Mouse (Mus musculus): ENCODE results near the gene Sez6.

Sez6 gene

DNA sequence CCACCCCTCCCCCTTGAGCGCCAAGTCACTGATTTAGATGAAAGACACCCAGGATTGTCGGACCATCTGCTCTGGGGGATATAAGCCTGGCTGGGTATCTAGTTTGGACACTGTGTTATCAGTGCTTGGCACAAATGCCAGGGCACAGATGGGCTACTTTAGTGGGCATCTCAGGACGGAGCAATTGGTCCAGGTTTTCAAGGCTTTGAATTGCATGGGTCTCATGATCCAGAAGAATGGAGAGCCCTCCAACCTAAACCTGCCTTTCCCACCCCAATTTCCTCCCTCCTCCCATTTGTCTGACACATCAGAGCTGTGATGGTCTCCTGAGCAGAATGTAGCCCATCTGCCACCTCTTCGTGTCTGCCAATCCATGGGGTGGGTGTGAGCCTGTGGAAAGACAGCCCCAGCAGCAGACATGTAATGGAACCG lies 20.2 kb downstream of the Sez6 start:
- no peak for DNase-seq

DNA sequence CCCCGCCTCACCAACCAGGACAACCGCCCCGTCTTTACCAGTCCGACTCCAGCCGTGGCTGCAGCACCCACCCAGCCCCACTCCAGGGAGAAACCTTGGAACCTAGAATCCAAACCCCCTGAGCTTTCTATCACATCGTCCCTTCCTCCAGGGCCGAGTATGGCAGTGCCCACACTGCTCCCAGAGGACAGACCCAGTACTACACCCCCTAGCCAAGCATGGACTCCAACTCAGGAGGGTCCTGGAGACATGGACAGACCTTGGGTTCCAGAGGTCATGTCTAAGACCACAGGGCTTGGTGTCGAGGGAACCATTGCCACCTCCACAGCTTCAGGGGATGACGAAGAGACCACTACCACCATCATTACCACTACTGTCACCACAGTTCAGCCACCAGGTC lies 23.1 kb downstream of the Sez6 start:
- DNase-seq: peak; percentile 23

DNA sequence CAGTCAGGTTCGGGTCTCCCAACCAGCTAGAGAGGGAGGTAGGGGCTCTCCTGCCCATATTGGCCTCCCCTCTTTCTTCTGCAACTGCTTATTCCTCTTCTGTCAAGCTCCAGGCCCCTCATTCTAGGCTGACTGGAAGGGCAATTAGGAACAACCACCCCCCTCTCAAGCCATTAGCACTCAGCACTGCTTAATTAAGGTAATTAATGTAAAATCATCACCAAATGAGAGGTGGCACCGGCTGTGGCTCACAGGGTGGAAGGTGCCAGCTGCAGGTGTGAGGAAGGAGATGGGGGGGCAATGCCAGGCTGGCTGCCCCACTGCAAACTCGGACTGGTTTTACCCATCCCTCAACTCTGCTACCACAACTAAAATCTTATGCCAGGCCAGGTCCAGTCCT lies 25.8 kb downstream of the Sez6 start:
- no peak for DNase-seq

DNA sequence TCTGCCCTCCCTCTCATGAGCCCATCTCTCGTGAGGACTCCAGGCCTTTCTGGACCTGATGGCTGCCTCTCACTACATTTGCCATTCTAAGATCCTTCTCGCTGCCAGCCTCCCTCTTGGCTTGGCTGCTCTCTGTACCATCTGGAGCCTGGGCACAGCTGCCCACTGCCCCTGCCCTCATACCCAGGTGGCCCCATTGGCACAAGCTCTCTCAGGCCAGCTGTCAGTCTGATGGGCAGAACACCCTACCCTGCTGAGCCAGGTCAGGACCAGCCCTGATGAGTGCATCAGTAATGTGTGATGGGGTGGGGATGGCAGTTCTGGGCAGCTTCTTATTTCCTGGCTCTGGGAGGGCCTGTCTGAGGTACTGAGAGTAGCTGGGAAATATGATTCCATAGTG lies 27.7 kb downstream of the Sez6 start:
- no peak for DNase-seq

DNA sequence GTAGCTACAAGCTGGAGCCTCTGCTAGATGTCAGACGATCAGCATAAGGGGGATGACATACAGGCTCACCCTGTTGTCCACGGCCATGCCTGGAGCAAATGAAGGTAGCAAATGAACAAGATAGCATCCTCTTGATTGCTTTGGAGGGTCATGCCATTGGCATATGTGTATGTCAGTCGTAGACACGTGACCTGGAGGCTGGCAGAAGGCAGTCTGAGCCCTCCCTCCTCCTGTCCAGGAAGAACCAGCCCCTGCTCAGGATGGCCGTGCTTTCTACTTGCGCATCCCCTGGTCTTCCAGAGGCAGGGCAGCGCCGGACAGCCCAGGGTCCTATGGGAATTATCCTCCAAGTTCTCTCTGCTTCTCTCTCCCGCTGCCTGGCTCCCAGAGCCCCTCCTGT lies 28.3 kb downstream of the Sez6 start:
- no peak for DNase-seq

DNA sequence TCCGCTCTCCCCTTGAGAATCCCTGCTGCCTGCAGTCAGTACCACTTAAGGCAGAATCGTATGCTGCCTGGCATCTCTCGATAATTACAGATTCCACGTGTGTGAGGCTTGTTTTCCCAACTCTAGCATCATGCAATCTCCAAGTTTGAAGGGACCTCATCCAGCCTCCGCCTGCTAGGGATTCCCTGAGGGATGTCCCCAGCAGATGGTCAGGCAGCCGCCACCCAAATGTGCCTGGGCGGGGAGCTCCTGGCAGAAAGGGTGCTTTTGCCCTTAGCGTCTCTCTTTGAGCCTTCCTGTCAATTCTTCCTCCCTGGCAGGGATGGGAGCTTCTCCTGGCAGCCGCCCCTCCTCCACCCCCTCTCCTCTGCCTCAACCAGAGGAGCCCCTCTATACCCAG lies 29.6 kb downstream of the Sez6 start:
- DNase-seq: no peak

DNA sequence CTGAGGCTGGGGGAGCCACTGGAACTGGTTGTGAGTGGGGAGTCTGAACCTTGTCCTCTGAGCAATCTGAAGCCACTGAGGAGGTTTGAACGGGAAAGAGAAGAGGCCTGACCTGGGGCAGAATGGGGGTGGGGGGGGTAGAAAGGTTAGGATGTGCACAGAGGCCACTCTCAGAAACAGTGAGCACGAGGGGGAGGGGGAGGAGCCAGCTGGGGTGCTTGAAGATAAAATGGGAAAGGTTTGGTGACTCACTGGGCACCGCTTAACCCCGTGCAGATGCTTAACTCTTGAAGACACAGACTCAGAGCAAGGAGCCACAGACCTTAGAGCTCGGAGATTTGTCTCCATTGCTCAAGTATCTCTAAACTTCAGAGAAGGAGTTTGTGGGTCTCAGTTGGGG lies 30.3 kb downstream of the Sez6 start:
- DNase-seq: no peak

DNA sequence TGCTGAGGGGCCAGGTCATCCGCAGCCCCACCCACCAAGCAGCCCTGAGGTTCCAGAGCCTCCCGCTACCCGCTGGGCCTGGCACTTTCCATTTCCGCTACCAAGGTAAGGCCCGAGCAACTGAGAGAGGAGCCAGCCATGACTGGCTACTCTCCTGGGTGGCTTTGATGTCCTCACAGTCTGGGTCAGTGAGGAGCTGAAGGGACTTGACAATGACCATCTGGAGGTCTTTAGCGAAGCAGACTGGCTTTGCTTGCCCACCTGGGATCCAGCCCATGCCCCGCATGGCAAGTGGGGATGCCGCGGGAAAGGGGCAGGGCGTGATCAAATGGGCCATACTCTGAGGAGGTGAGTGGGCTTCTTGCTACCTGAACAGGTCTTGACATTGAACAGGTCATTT lies 32.3 kb downstream of the Sez6 start:
- DNase-seq: no peak

DNA sequence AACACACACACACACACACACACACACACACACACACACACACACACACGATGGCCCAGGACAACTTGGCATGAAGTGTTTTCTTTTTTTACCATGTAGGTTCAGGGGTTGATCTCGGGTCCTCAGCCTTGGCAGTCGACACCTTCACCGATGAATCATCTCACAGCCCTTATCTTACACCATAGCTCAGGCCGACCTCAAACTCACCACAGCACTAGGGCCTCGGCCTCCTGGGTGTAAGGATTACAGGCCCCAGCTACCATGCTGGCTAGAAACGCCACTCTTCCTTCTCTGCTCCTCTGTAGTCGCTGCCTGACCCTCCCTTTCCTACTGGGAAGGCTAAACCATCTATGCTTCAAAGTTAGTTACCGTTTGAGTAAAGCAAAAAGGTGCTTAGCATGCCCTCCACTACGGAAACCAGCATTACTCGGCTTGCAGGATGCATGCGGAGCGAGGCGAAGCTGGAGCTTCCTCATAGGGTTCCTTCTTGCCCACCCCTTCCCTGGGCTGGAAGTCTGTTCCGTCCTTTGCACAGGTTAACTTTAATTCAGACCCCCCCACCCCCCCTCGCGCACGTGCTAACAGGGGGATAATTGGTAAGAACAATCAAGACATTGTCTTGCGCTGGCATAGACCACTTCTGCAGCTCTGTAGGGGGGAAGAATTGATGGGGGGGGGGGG lies 34.0 kb downstream of the Sez6 start:
- no peak for DNase-seq

DNA sequence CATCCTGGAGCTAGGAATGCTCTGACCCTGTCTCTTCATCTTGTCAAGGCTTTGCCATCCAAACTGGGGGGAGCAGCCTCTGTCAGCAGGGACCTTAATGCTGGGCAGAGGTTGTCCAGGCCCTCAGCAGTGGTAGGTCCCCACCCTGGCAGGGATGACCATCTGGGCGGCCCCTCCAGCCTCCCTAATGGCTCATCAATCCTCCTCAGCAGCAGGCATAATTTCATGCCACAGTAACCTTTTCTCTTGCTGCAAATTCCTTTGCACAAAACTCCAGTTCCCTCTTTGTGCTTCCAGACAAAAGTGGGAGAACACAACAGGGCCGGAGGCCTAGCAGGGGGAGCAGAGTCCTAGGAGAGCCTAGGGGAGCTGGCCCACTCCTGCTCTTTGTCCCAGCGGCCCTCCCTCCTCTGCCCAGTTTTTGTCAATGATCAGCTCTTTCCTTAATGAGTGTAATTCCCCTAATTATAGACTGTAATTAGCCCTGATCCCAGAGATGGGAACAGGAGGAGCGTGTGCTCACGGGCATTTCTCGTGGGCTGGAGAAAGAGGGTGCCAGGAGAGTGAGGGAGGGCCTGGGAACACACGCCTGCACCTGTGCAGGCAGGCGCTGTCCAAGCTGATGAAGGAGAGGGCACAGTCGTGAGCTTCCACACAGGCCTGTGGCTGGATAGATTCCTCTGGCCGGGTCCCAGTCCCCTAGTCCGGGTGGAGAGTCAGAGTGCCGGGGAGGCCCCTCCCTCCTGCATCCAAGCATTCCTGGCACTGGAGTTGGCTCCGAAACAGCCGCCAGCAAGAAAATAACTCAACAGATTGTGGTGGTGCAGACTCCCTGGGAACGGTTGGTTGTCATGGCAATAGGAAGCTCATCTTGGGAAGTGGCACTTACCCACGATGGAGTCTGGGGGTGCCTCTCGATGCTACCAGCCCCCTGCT lies 34.8 kb downstream of the Sez6 start:
- DNase-seq: no peak

DNA sequence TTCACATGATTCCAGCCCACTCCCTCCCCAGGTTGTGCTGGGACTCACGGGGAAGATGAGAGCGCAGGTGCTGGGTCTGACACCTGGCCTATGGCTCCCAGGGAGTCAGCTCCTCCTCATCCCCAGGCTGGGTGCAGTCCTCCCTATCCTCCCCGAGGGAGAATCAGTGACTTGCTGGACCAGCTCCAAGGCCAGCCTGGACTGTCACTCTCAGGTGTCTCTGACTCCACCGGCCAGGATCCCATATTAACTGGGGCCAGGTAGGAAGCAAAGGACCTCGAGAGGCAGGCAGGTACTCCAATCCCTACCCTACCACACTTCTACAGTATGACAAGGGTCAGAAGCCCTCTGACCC lies 35.4 kb downstream of the Sez6 start:
- no peak for DNase-seq

DNA sequence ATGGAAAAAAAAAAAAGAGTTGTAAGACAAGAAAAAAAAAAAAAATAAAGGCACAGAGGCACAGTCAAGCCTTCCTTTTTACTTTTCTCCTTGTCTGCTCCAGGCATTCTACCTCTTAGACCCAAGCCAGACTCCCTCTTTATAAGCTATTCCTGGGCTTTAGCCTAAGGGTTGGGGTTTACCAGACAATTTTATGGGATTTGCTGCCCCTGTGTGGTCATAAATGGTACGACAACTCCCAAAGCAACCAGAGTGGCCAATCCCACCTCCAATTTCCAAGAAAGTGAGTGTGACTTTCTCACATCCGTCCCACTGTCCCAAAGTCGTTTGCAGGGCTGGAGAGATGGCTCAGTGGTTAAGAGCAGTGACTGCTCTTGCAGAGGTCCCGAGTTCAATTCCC lies 36.5 kb downstream of the Sez6 start:
- DNase-seq: peak; percentile 63

DNA sequence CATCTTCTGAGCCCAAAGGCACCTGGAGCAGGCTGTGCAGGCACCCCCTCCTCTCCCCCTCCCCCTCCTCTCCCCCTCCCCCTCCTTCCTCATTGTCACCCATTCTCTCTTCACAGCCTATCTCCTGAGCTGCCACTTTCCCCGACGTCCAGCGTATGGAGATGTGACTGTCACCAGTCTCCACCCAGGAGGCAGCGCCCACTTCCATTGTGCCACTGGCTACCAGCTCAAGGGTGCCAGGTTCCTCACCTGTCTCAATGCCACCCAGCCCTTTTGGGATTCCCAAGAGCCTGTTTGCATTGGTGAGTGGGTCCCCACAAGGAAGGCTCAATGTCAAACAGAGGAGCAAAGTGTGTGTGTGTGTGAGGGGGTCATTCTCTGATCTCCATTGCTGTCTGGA lies 38.2 kb downstream of the Sez6 start:
- DNase-seq: no peak

DNA sequence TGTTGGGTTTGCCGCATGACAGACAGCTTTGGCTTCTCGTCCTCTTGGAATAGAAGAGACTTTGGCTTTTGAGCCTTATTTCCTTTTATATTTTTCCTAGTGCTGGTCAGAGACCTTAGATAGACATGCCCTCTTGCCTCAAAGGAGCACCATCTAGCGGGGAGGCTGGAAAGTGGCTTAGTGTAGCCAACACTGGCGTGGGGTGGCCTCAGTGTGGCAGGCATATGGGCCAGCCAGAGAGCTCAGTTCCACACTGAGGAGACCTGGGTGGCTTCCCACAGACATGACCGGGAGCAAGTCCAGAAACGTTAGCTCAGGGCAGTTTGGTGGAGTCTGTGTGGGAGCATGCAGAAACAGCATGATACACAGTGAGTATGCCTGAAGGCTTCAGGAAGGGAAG lies 40.1 kb downstream of the Sez6 start:
- no peak for DNase-seq

DNA sequence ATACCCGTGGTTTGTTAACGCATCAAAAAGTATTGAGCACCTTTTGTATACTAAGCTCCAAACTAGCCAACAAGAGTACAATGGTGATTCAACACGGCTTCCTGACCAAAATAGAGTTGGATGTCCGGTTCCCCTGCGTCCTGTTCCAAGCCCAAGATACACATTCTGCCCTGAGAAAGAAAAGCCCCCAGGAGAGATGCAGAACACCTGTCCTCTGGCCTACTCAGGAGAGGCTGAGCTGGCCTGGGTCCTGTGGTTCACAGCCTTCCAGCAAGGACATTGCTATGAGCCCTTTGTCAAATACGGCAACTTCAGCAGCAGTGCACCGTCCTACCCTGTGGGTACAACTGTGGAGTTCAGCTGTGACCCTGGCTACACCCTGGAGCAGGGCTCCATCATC lies 42.9 kb downstream of the Sez6 start:
- no peak for DNase-seq

DNA sequence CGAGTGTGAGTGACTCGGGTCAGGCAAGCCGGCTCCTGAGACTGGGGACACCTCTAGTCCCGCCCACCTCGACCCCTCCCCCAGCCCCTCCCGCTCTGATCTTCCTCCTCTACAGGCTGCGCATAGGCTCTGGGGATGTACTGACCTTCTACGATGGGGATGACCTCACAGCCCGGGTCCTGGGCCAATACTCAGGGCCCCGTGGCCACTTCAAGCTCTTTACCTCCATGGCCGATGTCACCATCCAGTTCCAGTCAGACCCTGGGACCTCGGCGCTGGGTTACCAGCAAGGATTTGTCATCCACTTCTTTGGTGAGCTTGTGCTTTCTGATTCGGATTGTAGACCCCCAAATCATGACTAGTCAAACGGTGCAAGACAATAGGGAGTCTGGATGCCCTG lies 43.7 kb downstream of the Sez6 start:
- no peak for DNase-seq

DNA sequence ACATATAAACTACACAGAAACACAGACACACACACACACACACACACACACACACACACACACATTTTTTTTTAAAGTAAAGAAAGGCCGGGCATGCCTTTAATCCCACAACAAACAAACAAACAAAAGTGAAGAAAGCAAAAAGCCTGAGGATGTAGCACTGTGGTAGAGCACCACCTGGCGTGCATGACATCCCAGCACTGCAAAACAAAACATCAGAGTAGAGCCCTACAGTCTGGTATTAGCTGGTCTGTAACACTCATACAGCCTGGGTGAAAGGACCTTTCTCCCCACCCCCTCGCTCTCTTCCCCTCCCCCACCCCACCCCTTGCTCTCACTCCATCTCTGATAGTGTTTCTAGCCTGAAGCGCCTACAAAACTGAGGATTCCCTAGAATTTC lies 45.3 kb downstream of the Sez6 start:
- DNase-seq: no peak

DNA sequence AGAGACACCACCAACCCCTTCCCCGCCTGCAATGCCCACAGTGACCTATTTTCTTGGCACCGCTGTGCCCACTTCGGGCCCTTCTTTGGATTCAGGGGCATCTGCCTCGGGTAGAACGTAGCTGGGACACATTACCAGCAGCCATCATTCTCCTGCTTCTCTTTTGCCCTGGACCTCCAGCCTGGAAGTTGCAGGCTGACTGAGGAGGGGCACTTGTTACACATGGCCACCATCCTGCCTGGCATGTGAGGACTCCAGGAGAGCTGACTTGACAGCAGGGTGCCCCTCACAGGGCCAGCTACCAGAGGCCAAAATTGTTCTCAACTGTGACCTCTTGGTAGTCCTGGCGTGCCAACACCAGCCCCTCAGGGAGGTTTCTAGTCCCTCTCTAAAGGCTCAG lies 47.6 kb downstream of the Sez6 start:
- DNase-seq: no peak

DNA sequence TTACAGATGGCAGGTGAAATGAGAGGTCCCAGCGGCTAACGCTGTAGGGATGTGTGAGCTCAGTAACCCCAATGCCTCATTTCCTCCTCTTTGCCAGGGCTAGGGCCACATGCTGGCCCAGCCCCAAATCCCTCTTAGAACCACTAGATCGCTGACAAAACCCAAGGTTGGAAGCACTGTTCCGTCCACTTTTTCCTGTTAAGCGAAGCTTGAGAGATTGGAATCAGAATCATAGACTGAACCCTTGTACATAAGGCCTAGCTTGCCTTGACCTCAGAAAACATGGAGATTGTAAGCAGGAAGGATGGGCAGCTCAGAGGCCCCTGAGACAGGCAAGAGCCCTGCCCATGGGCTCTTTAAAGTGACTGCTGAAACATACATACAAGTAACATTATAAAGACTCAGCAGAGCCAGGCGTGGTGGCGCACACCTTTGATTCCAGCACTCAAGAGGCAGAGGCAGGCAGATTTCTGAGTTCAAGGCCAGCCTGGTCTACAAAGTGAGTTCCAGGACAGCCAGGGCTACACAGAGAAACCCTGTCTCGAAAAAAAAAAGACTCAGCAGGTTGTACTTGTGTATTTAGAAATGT lies 48.7 kb downstream of the Sez6 start:
- no peak for DNase-seq

DNA sequence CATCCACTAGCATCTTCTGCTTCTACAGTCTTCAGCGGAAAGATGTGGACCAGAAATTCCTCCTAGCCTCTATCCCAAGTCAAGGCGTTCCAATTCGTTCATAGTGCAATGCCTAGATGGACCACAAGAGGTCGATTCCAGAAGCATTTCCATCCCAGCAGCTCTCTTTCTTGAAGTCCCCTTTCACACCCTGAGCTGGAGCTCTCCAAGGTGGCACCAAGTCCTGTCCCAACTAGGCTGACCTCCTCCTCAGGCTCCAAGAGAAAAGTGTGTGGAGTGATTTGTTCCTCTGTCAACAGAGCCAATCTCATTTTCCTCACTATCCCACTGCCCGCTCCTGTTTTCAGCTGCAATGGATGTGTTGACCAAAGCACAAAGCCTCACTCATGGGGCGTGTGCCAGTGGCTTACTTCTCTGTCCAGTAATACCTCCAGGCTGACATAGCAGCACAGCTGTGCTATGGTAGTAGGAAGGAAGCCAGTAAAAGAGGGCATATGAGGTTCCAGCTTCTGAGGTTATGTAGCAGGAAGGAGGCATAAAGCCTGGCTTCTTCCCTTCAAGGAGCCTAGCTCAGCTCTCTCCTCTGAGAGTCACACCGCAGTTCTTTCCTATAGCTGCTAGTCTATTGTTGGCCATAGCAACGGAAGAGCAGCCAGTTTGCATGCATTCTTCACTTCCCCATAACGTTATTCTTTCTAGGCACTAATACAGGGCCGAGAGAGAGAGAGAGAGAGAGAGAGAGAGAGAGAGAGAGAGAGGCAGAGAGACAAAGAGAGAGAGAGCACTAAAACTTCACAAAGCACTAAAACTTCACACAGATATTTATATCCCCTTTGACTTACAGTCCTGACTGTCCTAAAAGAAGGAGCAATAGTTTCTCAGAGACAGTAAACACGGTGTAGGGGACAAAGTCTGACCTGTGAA lies 49.9 kb downstream of the Sez6 start:
- peak; percentile 24 for DNase-seq

DNA sequence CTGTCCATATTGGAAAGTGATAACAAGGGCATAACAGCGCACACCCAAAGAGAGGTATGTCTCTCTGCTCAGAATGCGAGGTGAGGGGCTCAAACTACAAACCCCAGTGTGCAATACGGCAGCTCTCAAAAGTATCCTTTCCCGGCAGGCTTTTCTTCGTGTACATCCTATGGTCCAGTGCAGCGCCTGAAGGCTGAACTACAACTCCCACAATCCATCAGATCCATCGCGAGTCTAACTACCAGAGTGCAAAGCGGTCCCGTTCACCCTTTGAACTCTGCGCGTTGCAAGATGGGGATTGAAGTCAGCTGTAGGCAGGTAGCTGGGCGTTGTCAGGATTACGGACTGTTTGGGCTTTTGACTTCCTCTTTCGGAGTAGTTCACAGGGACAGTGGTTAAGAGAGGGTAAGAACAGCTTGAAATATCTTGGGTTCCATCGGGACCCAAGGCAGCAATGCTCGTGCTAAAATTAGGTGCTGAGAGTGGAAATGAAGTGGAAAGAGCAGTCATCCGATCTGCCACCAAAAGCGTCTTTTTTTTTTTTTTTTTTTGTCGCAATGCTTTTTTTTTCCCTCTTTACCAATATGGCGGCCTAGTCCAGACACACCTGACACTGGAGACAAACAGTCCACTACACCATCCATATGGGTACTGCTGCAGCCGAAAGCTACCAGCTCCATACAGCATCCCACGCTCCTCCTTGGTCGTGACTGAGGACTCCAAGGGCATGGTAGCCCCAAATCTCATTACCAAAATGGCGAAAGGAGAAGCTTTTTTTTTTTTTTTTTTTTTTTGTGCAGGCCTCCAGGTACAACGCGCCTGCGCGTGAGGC lies 51.2 kb downstream of the Sez6 start:
- DNase-seq: peak; percentile 93

DNA sequence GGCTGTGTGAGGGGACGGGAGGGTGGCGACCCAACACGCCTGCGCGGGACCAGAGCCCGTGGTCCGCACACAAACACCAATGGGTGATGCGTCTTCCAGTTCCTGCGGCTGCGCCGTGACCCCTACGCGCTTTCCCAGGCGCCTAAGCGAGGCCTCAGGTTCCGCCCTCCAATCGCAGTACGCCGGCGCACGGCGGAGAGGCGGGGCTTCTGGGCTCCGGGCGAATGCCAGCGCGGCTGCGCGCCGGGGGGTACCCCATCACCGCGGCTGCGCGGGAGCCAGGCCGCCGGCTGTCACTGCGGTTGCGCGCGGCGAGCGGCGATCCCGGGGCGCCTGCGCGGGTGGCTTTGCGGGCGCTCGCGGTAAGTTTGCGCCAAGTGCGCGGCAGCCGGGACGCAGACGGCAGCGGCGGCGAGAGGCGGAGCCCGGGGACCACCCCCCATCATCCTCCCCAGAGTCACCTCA lies 51.9 kb downstream of the Sez6 start, which contains the start of gene Phf12:
Gene Phf12, plus strand, starts transcription at position 314 of the 465 bp plus-strand sequence.
- peak; percentile 99 for DNase-seq
